Mouse (Mus musculus): ENCODE data around the gene Gng8. TPM values are rescaled to one million over a fixed set of nuclear protein-coding genes. Genes with fewer than 3 reads are reported as not detected.

Gng8 gene
- 1 to 10 TPM; 2.1 to 3.5 (median 3.5) TPM for total RNA-seq (2022)

DNA sequence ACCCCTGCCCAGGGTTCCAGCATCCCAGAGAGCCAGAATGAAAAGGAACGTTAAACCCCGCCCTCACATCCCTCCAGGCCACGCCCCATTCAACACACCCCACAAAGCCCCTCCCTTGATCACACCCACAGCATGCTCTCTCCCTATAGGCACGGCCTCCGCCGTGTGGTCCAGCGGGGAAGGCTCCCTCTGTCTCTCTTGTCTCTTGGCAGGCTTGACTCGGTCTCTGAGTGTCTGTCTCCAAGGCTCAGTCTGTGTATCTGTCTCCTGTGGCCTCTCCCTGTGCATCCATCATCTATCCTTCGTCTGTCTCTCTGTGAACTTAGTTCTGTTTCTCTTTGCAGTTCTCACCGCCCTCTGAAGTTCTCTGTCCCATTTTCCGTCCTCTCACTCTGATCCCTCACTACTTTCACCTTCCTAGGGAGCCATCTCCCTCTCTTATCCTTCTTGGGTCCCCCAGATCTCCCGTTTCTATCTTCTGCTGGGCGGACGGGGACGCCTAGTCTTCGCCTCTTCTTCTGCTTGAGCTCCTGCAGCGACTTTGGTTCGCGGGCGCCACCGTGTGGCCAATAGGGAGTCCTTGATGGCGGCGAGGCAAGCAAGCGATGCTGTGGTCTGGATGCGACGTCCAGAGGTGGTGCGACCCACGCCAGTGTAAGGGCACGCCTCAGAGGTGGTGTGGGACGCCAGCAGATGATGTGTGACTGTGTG, at the start of gene Gng8:
TSS of gene Gng8 (plus strand) at position 146 of the 711 bp plus-strand sequence.
- DNase-seq (ENCODE audit: low spot score in 2 of 2), result peak; percentile 74 to 79

DNA sequence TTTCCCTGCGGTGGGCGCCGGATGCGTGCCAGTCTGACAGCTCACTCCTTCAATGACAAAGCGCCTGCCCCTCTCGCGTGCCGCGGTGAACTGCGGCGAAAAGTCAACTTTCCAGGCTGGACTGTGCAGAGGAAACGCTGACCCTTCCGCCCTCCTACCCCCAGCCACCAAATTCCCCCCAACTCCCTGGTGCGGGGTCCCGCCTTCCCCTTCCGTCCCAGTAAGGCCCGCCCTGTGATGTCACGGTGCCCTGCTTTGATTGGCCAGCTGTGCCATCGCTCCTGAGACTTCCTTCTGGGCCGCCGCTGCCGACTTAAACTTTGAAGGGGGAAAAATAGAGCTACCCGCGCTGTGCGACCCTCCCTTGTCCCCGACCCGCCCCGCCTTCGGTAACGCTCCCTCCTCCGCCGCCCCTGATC, 48.9 kb upstream of the Gng8 start, which contains the start of gene Prkd2:
TSS of gene Prkd2 (plus strand) at position 258 of the 419 bp plus-strand sequence.
- DNase-seq (ENCODE audit: low spot score in 2 of 2), result peak; percentile 77 to 85

DNA sequence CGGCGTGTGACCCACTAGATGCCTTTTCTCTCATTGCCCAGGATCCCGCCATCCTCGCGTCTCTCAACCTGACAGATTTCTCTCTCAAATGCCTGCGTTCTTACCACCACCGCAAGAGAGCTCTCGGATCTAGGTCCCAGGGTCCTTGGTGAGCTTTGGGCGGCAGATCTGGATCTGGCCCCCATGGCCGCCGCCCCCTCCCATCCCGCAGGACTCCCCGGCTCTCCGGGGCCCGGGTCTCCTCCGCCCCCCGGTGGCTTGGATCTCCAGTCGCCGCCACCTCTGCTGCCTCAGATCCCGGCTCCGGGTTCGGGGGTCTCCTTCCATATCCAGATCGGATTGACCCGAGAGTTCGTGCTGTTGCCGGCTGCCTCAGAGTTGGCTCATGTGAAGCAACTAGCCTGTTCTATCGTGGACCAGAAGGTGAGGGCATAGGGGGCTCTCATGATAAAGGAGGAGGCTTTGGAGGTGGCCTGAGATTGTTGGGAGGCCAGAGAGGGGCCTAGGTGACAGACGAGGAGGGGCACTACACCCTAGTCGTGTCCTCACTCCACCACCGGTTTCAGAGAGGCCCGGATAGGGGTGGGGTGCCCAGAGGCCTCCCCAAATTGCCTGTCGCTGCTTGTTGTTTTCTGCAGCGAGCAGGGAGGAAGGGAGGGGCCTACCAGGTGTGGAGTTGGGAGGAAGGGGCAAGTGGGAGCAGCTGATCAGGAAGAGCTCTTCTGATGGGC, 48.0 kb upstream of the Gng8 start:
- no peak for DNase-seq (ENCODE audit: low spot score in 2 of 2)

DNA sequence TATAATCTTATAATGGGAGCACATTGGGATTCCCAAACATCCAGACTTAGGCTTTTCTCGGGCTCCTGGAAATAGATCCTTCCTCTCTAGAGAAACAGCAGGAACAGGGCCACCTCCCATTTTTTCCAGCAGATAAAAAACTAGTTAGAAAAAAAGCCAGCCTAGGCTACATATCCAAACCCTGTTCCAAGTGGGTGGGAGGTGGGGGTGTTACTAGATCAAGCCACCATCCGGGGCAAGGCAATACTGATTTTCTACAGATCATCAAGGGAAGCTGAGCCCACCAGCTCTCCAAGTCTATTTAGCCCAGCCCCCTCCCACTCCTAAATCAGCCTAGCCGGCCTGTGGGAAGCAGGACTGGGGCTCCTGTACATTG, 46.9 kb upstream of the Gng8 start:
- no peak for DNase-seq (ENCODE audit: low spot score in 2 of 2)

DNA sequence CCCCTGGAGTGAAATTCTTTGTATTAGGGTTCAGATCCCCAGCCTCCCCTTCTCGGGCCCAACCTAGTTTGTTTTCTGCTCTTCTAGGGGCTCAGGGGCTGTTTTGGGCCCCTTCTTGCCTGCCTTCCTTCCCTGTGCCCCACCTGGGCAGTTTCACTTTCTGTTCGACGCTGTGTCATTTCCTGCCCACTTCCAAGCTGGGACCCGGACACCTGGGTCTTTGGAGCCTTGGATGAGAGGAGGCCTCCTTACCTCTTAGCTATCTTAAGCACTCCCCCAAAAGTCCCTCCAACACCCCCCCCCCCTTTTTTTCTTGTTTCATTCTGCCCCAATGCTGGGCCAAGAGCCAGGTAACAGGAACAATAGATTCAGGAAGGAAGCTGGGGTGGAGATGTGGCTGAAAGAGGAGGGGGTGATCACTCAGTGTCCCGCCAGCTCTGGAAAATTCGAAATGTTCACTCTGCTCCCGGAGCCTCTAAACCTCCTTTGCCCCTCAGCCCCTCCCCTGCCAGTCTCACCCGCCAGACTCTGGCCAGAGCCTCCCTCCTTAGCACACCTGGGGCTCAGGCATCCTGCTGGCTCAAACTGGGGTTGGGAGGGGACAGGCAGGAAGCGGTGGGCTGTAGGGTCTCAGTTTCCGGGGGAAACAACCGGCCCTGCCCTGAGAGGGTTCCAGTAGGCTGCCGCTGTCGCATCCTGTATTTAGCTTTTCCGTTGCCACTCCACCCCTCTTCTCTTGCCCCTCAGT, 46.3 kb upstream of the Gng8 start:
- DNase-seq (ENCODE audit: low spot score in 2 of 2), result no peak

DNA sequence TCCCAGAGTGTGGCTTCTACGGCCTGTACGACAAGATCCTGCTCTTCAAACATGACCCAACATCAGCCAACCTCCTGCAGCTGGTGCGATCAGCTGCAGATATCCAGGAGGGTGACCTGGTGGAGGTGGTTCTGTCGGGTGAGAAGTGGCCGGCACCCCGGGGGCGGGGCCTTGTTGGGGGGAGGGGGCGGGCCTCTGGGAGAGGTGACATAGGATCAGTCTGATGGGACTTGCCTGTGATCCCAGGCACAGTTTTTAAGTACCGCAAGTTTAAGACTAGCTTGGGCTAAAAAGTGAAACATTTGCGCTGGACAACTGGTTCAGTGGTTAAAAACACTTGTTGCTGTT, 45.8 kb upstream of the Gng8 start:
- no peak for DNase-seq (ENCODE audit: low spot score in 2 of 2)

DNA sequence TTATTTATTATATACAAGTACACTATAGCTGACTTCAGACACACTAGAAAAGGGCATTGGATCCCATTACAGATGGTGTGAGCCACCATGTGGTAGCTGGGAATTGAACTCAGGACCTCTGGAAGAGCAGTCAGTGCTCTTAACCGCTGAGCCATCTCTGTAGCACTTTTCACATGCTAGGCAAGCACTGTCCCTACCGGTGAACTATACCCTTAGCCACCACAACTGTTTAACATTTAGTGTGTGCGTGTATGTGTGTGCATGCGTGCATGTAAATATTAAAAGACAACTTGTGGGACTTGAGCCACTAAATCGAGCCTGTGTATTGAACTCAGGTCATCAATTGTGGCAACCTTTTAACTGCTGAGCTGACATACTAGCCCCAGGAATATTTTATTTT, 44.8 kb upstream of the Gng8 start:
- DNase-seq (ENCODE audit: low spot score in 2 of 2), result no peak

DNA sequence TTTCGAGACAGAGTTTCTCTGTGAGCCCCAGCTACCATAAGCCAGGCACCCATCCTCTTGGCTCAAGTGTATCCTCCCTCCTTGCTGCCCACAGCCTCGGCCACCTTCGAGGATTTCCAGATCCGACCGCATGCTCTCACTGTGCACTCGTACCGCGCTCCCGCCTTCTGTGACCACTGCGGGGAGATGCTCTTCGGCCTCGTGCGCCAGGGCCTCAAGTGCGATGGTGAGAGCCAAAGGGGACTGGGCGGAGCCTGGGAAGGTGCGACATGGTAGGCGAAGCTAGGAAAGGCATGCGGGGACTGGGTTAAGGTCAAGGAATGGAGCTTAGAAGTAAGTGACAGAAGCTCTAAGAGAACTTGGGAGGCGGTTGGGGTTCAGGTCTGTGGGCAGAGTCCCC, 44.1 kb upstream of the Gng8 start:
- DNase-seq (ENCODE audit: low spot score in 2 of 2), result no peak

DNA sequence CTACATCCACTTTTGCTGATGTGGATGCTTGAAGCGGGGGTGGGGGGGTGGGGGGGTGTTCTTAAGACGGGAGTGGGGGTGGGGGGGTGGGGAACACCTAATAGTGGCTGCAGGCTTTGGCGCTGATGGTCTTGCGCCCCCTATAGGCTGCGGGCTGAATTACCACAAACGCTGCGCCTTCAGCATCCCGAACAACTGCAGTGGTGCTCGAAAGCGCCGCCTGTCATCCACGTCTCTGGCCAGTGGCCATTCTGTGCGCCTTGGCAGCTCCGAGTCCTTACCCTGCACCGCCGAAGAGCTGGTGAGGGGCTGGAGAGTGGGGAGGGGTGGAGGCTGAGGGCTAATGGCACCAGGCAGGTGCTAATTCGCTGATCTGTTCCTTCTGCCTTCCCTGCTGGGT, 43.0 kb upstream of the Gng8 start:
- DNase-seq (ENCODE audit: low spot score in 2 of 2), result peak in 1 of 2 experiments; percentile 71

DNA sequence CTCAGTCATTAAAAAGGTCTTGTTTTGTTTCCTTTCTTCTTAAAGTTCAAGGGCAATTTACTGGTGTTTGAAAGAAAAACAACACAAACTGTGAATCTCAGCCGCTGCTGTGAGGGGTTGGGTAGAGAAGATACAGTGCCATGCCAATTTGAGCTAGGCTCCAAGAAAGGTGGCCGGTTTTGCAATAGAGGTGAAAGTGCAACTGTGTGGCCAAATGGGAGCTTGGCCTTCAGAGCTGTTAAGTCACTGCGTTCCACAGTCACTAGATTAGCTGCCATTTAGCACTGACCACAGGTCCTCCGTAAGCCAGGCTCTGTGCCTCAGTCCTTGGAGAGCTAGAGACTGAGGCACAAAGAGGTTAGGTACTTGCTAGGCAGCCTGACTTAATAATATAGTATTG, 40.0 kb upstream of the Gng8 start:
- no peak for DNase-seq (ENCODE audit: low spot score in 2 of 2)

DNA sequence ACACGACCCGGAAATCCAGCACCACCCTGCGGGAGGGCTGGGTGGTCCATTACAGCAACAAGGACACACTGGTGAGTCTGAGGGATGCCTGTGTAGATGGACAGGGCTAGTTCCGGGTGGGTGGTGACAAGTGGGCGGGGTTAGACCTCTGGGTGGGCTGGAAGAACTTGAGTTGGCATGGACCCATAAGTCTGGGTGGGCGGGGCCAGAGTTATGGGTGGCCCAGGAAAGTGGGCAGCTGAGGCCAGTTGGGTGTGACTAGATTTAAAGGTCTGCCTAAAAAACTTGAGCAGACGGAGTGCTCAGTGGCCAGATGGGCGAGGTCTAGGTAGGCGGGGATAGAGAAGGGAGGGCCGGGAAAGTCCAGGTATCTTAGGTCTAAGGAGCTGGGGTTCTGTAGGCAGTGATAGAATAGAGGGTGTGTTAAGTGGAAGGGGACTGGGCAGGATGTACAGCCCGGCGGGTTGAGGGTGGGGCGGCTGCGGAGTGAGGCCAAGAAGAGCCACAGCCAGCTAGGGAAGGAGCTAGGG, 38.2 kb upstream of the Gng8 start:
- no peak for DNase-seq (ENCODE audit: low spot score in 2 of 2)

DNA sequence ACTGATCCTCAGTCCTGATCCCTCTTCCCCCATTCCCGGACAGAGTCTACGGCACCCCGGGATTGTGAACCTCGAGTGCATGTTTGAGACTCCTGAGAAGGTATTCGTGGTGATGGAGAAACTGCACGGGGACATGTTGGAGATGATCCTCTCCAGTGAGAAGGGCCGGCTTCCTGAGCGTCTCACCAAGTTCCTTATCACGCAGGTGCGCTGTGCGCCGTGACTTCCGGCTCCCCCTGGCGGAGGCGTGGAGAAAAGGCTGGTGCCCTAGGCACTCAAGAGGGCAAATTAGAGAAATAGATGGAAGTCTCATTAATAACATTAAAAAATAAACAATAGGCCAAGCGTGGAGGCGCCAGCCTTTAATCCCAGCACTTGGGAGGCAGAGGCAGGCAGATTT, 33.2 kb upstream of the Gng8 start:
- no peak for DNase-seq (ENCODE audit: low spot score in 2 of 2)

DNA sequence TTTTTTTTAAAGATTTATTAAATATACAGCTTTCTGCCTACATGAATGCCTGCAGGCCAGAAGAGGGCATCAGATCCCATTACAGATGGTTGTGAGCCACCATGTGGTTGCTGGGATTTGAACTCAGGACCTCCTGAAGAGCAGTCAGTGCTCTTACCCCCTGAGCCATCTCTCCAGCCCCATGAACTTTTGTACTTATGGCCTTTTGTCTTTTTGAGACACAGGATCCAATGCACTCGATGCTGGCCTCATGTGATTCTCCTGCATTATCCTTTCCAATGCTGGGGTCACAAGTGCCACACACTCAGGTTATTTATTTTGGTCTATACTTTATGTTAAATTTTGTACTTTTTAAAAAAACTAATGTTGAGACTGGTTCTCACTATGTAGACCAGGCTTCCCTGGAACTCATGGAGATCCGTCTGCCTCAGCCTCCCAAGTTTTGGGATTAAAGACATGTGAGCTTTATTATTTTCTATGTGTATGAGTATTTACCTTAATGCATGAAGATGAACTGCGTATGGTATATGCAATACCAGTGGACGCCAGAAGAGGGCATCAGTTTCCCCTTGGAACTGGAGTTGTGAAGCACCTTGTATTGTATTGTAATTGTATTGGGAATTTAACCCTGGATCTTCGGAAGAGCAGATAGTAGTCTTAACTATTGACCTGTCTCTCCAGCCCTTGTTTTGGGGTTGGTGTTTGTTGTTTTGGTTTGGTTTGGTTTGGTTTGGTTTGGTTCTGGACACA, 31.5 kb upstream of the Gng8 start:
- no peak for DNase-seq (ENCODE audit: low spot score in 2 of 2)

DNA sequence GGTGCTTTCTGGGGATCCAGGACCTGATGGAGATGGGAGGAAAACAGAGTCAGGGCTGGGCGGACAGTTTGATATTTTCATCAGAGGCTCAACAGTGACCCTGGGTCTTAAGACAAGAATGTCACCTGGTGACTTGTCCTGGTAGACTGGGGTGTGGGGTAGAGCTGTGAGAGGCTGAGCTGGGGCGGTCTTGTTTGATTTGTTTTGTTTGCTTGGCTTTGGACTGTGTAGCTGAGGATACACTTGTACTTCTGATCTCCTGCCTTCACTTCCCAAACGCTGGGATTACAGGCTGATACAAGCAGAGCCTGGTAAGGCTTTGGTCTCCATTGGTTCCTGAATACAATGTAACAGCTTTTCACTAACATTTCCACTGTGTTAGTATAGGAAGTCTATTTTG, 24.1 kb upstream of the Gng8 start:
- no peak for DNase-seq (ENCODE audit: low spot score in 2 of 2)

DNA sequence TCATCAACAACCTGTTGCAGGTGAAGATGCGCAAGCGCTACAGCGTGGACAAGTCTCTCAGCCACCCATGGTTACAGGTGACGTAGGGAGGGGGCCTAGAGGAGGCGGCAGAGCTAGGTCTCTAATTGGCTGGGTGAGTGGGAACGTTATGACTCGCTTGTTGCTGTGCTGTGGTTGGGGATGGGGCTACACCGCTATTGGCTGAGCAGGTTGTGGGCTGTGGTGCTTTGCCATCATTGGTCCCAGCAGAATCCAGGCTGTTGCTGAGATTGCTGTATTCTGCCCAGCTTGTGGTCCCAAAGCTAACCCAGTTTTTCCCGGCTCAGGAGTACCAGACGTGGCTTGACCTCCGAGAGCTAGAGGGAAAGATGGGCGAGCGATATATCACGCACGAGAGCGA, 22.1 kb upstream of the Gng8 start:
- peak; percentile 72 to 98 for DNase-seq (ENCODE audit: low spot score in 2 of 2)

DNA sequence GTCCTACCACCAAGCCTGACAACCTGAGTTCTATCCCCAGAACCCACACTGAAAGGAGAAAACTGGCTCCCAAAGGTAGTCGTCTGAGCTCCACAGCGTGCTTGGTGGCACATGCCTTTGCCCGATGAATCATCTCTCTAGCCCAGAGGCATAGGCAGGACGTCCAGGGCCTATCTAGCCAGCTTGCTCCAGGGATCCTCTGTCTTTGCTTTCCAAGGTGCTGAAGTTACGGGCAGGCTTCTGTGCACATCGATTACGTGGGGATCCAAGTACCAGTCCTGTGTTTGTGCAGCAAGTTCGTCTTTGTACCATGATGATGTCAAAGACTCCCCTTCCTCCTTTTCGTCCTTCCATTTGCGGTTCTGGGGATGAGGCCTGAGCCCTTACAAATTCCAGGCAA, 20.0 kb upstream of the Gng8 start:
- no peak for DNase-seq (ENCODE audit: low spot score in 2 of 2)

DNA sequence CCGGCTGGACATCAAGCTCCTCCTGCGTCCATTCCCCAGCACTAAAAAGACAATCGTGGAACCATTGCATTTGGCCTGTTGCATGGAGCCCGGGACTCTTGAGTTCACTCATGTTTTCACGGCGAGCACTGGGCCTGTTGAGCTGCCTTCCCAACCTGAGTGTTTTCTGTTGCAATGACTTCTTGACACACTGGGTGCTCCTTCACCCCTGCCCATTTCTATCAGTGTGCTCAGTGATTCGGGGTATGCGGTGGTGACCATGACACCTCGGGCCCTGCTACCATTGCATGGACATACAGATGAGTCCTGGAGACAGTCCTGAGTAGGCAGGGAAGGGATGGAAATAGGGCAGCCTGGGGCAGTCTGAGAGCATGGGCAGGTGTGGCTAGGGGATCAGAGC, 19.1 kb upstream of the Gng8 start:
- no peak for DNase-seq (ENCODE audit: low spot score in 2 of 2)

DNA sequence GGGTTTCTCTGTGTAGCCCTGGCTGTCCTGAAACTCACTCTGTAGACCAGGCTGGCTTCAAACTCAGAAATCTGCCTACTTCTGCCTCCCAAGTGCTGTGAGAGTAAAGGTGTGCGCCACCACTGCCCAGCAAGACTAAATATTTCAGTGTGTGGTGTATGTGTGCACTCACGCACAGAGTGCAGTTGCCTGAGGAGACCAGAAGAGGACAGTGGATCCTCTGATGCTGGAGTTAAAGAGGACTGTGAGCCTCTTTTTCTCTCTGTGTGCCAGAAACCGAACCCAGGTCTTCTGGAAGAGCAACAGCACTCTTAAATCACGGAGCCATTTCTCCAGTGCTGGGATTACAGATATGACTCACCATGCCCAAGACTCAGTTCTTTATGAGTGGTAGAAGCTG, 18.2 kb upstream of the Gng8 start:
- DNase-seq (ENCODE audit: low spot score in 2 of 2), result no peak

DNA sequence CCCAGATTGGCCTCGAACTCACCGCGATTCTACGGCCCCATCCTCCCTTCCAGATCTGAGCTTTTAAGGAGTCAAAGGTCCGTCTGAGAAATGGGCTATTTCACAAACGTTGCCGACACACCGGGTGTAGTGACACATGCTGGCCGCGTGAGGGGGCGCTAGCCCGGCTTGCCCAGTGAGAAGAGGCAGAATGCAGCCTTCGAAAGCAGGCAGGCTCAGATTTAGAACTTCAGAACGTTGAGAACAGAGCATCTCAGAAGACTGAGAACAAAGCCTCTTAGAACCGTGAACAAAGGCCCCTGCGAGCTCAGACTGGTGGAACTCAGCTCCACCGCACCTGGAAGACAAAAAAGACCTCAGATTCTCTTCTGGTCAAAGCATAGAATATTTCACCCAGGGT, 17.4 kb upstream of the Gng8 start:
- DNase-seq (ENCODE audit: low spot score in 2 of 2), result peak; percentile 70 to 74

DNA sequence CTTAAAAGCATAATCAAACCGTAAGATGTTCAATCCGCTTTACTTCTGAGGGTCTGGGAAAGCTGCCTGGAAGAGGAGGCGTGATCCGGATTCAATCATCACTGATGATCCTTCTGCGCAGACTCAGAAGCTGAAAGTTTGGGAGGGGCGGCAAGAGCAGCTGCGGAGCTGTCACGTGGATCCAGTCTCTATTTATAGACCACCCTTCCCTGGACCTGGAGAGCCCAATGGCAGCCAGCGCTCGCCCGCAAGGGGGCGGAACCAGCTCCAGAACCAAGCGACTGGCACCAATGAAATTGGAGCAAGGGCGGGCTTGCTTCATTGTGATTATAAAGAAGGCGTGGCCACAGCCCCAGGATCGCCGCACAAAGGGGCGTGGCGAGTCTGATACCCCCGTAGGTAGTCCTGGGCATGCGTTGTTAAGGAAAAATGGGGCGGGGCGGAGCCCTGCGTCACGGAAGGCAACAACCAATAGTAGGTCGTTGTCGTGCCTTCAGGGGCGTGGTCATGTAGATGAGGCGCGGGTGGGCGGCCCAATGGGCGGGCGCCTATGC, 16.8 kb upstream of the Gng8 start:
- peak; percentile 98 to 100 for DNase-seq (ENCODE audit: low spot score in 2 of 2)

DNA sequence AGATGAGACGGTGACA, 16.5 kb upstream of the Gng8 start, which contains the start of gene Dact3:
TSS of gene Dact3 (plus strand) at position 8 of the 16 bp plus-strand sequence.
- no peak for DNase-seq (ENCODE audit: low spot score in 2 of 2)

DNA sequence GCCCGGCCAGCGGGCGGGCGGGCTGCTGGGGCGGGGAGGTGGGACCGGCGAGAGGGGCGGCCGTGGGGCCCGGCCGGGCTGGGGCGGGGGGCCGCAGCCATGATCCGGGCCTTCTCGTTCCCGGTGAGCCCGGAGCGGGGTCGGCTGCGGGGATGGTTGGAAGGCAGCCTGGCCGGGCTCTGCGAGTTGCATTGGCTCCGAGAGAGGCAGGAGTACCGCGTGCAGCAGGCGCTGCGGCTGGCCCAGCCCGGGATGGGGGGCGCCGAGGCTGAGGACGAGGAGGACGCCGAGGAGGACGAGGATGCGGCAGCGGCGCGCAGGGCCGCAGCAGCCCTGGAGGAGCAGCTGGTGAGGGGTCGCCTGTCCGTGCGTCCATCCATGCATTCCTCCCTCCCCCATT, 16.3 kb upstream of the Gng8 start:
- no peak for DNase-seq (ENCODE audit: low spot score in 2 of 2)

Measured in left cerebral cortex, adult 8-10 months (tissue).